Mouse (Mus musculus) G1E (cell line): ENCODE data around the gene Nup153. TPM values are rescaled to one million over a fixed set of nuclear protein-coding genes. Genes with fewer than 3 reads are reported as not detected.

Experiments used
- ATAC-seq: 2 replicates; pipeline ENCODE4 v1.8.0; 2016; ENCODE audit warnings: mild to moderate bottlenecking; ENCODE audit not compliant: insufficient number of reproducible peaks, poor library complexity, low FRiP score, severe bottlenecking; ENCODE audit errors: extremely low read depth
- DNase-seq: peaks from one replicate; pipeline ENCODE4 v3.0.0; 2012; ENCODE audit warnings: low spot score
- H3K27me3 ChIP-seq: 2 replicates; pipeline ENCODE4 v1.6.1; 2012; ENCODE audit warnings: mild to moderate bottlenecking, low read length, inconsistent platforms; ENCODE audit not compliant: insufficient read depth
- H3K36me3 ChIP-seq: replicated peaks from 2 replicates; pipeline ENCODE3; 2012; ENCODE audit warnings: mild to moderate bottlenecking, inconsistent platforms
- H3K4me1 ChIP-seq: 2 replicates; pipeline ENCODE4 v1.6.1; 2012; ENCODE audit warnings: low read depth, low read length, inconsistent platforms, mixed read lengths; ENCODE audit not compliant: insufficient read depth
- H3K4me3 ChIP-seq: 2 replicates; pipeline ENCODE4 v1.5.1; 2012; ENCODE audit warnings: low read depth, mild to moderate bottlenecking, inconsistent platforms, low read length, moderate library complexity, mixed read lengths
- H3K9me3 ChIP-seq: replicated peaks from 2 replicates; pipeline ENCODE4 v1.6.1; 2012; ENCODE audit warnings: inconsistent platforms
- CTCF ChIP-seq: IDR thresholded peaks from 2 replicates; pipeline ENCODE4 v1.5.1; 2012; ENCODE audit warnings: low read depth, low read length, inconsistent platforms, mixed read lengths
- GATA1 ChIP-seq: IDR thresholded peaks from 2 replicates; pipeline ENCODE4 v1.6.1; 2012; ENCODE audit warnings: borderline replicate concordance, low read length, inconsistent platforms, mixed read lengths
- GATA2 ChIP-seq: IDR thresholded peaks from 2 replicates; pipeline ENCODE4 v1.6.1; 2012; ENCODE audit warnings: low read depth, low read length, inconsistent platforms, borderline replicate concordance
- POLR2AphosphoS5 ChIP-seq: IDR thresholded peaks from 2 replicates; pipeline ENCODE4 v1.6.1; 2012; ENCODE audit warnings: low read depth, low read length, inconsistent platforms; ENCODE audit not compliant: insufficient replicate concordance
- TAL1 ChIP-seq: conservative IDR thresholded peaks from 2 replicates; pipeline ENCODE4 v1.6.1; 2012; ENCODE audit warnings: low read depth, low read length, inconsistent platforms, mixed read lengths
- polyA plus RNA-seq: library from polyadenylated mRNA; stranded (reverse); fragments of >175 nt; gene quantifications from 2 replicates; pipeline ENCODE4 v1.2.3, GENCODE M21; 2012
- total RNA-seq, 2 experiments: library from RNA; stranded (forward) in 1 of 2; stranded (reverse) in 1 of 2; fragments of 200-1000 nt in 1 of 2; fragments of >200 nt in 1 of 2; fragmentation: Nextera tagmentation in 1 of 2; gene quantifications; 2 replicates each; pipeline ENCODE4 v1.2.3; 2014 to 2017

The Nup153 gene
- total RNA-seq (2014; fragmentation: Nextera tagmentation) (186 and 235 TPM in 2 replicates), total RNA-seq (2017) (89.2 and 92.3 TPM in 2 replicates), polyA plus RNA-seq (21.1 and 24.8 TPM in 2 replicates)

DNA sequence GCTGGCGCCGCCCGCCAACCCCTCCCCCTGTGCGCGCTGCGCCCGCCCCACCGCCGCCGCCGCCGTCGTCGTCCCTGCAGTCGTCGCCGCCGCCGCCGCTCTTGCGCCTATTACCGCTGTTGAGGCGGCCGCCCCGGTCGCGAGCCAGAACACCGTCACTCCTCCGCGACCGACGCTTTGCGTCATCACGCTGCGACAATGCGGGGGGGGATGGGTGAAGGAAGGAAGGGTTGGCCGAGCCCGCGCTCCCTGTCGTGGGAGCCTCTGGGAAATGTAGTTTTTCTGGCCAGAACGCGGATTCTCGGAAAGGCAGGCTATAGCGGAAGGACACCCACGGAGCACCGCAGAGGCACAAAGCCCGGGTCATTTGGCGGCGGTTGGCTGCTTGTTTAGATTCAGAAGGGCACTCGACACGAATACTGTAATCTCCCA lies at the start of gene Nup153:
Gene Nup153, minus strand, starts transcription at position 104 of the 432 bp plus-strand sequence.
- Histone ChIP-seq H3K4me1 (peaks cover 24% of the 10 kb centered on the region), H3K9me3 (no peaks in the 10 kb centered on the region; the same call in 1 of the 2 replicates), H3K36me3 (peaks cover 8% of the 10 kb centered on the region), H3K4me3 (peak within 1 kb of the TSS; percentile 89), H3K27me3 (no peaks in the 10 kb centered on the region)
- peak; percentile 65 for DNase-seq
- no peak for TF ChIP-seq TAL1
- no peak for TF ChIP-seq GATA1
- TF ChIP-seq CTCF: no peak
- TF ChIP-seq GATA2: no peak
- no peak for TF ChIP-seq POLR2AphosphoS5
- peak; percentile 82 for ATAC-seq

DNA sequence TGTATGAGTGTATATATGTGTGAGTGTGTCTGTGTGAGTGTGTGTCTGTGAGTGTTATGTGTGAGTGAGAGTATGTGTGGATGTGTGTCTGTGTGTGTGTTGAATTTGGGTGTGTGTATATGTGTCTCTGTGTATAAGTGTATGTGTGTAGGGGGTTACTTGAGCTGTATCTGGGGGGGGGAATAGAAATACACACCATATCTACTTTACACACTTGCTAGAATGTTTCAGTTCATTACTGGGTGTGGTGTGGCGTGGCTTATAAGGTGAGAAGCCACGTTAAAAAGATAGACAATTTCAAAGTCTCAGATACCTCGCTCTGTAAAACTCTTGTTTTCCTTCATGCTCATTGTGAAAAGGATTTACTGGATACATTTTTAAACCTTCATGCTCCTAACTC lies 49.7 kb upstream of the Nup153 start:
- DNase-seq: no peak
- no peak for TF ChIP-seq TAL1
- no peak for TF ChIP-seq POLR2AphosphoS5
- TF ChIP-seq CTCF: no peak
- TF ChIP-seq GATA1: no peak
- TF ChIP-seq GATA2: no peak

DNA sequence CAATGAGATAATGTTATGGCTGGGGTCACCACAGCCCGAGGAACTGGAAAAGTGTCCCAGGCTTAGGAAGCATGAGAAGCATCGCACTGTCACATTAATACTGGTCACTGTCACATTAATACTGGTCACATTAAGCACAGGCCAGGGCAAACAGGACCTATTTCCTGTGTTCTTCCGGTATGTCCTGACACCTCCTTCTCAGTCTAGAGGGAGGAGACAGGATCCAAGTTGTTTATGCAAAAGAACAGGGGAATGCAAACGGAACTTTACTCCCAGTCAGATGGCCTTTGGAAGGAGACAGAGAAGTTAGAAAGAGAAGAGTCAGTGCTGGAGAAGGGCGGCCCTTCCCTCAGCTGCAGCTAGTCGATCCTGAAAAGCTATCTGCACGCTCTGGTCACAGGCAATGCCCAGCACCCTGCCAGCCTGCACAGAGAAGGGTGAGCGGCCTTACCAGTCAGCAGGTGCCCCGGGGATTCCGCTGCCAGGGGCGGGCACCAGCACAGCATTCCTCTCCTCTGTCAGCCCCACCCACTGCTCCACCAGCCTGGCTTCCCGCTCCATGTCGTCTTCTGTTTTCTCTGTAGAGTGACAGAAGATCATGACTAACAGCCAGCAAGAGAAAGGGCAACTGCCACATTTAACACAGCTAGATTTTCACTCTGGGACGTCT lies 49.0 kb upstream of the Nup153 start:
- Histone ChIP-seq H3K36me3 (no peaks in the 10 kb centered on the region), H3K9me3 (no peaks in the 10 kb centered on the region)

More for the DNA sequence above, 49.7 kb upstream of the Nup153 start:
- ATAC-seq: no peak
- no peaks in the 10 kb centered on the region for H3K36me3 ChIP-seq
- no peak overlapping the region for H3K4me3 ChIP-seq
- H3K27me3 ChIP-seq: peaks cover 14% of the 10 kb centered on the region
- H3K9me3 ChIP-seq: no peaks in the 10 kb centered on the region
- H3K4me1 ChIP-seq: peaks cover 5% of the 10 kb centered on the region

DNA sequence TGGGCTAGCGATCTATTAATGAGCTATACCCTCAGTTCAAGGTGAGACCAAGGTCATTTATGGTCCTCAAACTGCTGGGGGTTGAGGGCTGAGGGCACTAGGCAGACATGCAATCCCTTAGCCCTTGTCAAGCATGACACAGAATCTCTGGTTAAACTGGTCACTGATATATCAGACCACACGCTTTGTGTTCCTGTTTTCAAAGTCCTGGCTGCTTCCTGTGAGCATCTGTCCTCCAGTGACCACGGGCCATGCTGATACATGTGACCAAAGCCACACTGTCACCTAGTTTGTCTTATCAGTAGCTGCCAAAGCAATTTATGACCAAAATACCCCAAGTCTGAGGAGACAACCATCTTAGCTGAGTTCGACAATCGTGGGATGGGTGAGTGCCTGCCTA lies 47.3 kb upstream of the Nup153 start:
- Histone ChIP-seq H3K36me3 (no peaks in the 10 kb centered on the region), H3K4me3 (no peak overlapping the region), H3K27me3 (peaks cover 13% of the 10 kb centered on the region), H3K9me3 (no peaks in the 10 kb centered on the region), H3K4me1 (peaks cover 5% of the 10 kb centered on the region)
- TF ChIP-seq GATA2 (no peak), CTCF (no peak), GATA1 (no peak), TAL1 (no peak), POLR2AphosphoS5 (no peak)
- ATAC-seq (peak; percentile 63), DNase-seq (no peak)

More for the DNA sequence above, 49.0 kb upstream of the Nup153 start:
- no peak for DNase-seq
- TF ChIP-seq TAL1: no peak
- no peak for TF ChIP-seq CTCF
- no peak for TF ChIP-seq GATA2
- TF ChIP-seq GATA1: no peak
- no peak for TF ChIP-seq POLR2AphosphoS5
- ATAC-seq: no peak
- H3K4me3 ChIP-seq: no peak overlapping the region
- peaks cover 5% of the 10 kb centered on the region for H3K4me1 ChIP-seq
- peaks cover 14% of the 10 kb centered on the region for H3K27me3 ChIP-seq

GRCm38 (mm10) chr13:46772581-46772980 lies 44.8 kb upstream of the Nup153 start:
- DNase-seq: no peak
- Histone ChIP-seq H3K9me3 (no peaks in the 10 kb centered on the region), H3K4me3 (no peak overlapping the region), H3K27me3 (peaks cover 11% of the 10 kb centered on the region), H3K4me1 (peaks cover 5% of the 10 kb centered on the region), H3K36me3 (no peaks in the 10 kb centered on the region)
- no peak for ATAC-seq
- no peak for TF ChIP-seq CTCF
- TF ChIP-seq TAL1: no peak
- no peak for TF ChIP-seq POLR2AphosphoS5
- TF ChIP-seq GATA1: no peak
- TF ChIP-seq GATA2: no peak

DNA sequence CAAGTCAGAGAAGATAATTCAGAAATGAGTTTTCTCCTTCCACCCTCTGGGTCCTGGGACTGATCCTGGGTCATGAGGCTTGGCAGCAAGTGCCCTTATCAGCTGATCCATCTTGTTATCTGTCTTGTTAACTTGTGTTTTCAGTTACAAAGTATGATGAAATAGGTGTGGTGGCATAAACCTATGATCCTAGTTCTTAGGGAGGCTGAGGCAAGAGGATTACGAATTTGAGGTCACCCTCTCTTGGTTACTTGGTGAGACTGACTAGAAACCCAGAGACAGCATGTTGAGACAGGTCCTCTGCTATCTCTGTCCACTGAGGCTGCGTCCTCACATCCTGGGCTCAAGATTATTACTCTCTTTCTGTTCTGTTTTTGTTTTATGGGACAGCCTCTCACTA lies 37.6 kb upstream of the Nup153 start:
- no peak for DNase-seq
- TF ChIP-seq GATA1: no peak
- no peak for TF ChIP-seq POLR2AphosphoS5
- no peak for TF ChIP-seq CTCF
- no peak for TF ChIP-seq TAL1
- no peak for TF ChIP-seq GATA2
- Histone ChIP-seq H3K36me3 (no peaks in the 10 kb centered on the region), H3K4me1 (0 out of 2 replicates have a peak, but pooled peaks cover 4% of the 10 kb centered on the region), H3K27me3 (peaks cover 12% of the 10 kb centered on the region), H3K9me3 (no peaks in the 10 kb centered on the region), H3K4me3 (no peak overlapping the region)
- ATAC-seq: no peak
